Mouse (Mus musculus) forelimb bud, embryonic 11.5 days (tissue): ENCODE data around the gene Ralgps2.

Experiments
- DNase-seq: peaks from one replicate; pipeline ENCODE4 v3.0.0-alpha.2; 2012; ENCODE audit warnings: low read depth, low spot score

The Ralgps2 gene

DNA sequence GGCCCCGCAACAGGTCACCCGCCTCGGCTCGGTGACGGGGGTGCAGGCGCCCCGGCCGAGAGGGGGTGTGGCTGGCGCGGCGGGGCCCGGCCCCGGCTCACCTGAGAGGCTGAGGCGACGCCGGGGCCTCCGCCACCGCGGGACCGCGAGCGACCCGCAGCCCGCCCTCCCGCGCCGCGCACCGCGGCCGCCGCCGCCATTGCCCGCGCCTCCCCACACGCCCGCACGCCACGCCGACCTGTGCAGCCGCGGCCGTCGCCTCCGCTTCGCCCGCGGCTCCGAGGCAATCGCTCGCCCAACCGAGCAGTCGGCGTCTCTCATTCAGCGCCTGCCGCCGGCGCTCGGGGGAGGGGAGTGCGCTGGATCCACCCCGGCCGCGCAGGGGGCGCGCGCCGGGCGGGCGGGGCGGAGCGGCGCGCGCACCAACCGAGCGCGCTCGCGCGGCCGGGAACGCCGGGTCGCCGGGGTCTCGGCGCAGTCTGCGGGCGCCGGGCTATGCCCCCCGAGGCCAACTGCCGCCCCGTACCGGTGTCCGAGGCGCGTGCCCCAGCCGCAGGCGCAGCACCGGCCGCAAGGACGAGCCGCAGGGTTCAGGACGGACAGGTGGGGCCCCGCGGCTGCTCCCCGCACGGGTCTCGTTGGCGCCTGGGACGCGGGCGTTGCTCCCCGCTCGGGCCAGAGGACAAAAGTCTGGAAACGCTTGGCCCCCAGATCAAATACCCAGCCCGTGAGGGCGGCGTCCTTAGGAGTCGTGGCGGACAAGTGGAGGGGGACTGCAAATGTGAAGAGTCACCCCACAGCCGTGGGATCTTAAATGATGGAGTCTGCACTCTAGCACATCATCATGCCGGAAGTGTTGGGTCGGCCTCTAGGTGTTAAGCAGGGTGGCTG, at the start of gene Ralgps2:
Gene Ralgps2 (minus strand): TSS at position 376 of the 891 bp plus-strand sequence.
- peak; percentile 55 for DNase-seq

DNA sequence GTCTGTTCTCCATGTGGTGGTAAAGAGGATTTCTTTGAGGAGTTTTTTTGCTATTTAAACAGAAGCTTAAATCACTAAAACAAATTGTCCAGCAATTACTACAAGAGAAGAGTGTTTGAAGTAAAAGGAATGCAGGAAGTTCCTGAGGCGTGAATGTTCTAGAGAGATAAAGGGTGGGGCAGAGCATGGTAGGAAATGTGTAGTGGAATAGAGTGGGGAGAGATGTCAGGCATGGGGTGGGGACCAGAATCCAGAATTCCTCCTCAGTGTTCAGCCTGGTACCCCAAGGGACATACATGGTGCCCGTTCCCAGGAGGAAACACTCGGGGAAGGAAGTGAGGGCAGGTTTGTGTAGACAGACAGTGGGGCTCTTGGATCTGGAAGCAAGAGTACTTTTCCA, 48.1 kb upstream of the Ralgps2 start:
- no peak for DNase-seq

DNA sequence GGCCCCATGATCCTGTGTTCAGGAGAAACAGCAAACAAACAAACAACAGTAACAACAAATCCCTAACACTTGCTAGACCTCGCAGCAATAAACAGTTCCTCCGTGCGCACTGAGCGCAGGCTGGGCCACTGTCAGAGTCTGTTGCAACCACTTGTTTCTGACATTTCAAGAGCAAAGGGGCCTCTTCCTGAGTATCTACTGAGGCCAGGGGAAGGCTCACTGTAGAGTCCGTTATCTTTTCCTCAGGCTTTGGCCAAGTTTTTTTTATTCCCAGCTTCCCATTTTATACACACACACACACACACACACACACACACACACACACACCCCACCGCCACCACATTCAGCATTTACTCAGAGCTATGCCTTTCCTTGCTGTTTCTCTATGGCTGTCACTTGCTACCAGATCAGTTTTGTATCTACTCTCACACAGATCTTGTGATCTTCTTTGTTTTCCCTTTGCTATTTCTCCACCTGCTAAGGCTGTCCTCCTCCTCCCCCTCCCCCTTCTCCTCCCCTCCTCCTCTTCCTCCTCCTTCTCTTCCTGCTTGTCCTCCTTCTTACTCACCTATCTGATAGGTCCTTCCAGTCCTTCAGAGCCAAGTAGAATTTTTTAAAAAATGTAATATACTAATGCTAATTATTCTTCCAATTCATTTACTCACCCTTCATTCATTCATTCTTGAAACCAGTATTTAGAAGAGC, 47.4 kb upstream of the Ralgps2 start:
- no peak for DNase-seq

DNA sequence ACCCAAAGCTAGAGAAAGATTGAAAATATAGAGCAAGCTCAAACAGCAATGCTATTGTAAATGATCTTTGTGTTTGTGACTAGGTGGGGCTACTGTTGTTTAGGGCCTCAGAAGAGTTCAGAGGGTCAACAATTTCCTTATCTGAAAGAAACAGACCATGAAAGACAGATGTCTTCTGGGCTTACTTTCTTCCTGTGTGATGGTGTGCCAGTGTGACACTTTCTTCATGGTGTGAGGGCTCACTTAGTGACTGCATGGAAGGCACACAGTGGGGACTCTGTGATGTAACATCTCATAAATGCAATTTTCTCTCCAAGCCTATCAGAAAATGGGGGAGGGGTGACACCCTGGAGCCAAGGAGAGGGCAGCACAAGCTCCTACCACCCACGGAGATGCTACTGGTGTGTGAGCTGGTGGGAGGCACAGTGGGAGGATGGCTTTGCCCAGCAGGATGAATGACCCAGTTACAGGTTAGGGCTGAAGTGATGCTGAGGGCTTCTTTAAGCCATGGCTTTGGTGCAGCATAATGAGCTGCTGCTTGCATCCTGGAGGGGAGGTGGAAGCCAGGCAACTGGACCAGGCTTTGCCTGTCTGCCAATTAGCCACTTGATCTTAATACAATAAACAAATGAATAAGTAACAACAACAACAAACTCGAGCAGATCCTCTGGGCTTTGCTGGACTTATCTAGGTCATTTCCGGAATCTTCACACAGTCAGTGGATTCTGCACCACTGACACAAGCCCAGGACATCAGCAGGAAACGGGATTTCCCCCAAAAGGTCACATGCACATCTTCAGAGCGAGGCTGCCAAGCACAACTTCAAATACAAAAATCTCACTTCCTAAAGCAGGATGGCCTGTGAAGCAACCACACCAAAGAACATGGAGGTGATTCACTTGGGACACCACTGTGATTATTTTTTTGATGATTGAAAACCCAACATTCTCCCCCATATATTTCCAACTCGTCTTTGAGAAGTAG, 46.5 kb upstream of the Ralgps2 start:
- DNase-seq: no peak

DNA sequence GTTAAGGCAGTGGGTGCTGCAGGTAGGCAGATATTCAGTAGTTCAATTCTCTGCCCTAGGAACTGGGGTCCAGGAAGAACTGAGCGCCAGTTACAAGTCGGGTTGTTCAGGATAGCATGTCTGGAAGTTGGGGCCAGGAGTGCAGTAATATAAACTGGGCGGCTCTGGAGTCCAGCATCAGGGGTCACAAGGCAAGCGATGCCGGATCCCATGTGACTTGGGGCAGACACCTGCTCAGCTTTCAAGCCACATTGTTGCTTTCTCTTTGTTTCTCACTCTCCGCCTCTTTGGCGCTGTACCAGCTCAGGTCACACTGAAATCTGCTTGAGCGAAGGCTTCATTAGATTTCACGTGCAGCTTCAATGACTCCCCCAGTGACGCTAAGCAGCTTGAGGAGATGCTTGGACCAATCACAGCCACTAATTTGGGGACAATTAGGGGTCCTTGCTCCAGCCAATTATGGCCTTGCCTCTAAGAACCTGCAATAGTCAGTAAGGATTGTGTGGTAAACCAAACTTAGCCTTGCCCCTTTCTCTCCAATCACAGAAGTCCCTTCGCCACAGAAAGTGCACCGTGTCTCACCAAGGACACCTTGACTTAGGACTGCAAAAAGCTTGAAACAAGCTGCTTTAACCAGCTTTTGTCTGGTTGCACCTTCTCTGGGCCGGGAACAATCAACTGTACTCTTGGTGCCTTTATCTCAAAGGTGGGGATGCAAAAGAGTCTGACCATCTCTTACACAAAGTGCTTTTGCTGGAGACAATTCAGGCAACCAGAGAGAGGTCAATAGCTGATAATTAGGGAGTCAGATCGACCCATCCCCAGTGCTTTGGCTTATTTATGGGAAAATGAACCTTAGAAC, 43.8 kb upstream of the Ralgps2 start:
- DNase-seq: no peak

- no peak for DNase-seq
These were observed 42.5 kb upstream of the Ralgps2 start for GRCm38 (mm10) chr1:156981975-156982374.

GRCm38 (mm10) chr1:156979722-156980121, 40.3 kb upstream of the Ralgps2 start:
- DNase-seq: no peak

GRCm38 (mm10) chr1:156978656-156979055, 39.2 kb upstream of the Ralgps2 start:
- no peak for DNase-seq

GRCm38 (mm10) chr1:156973857-156974256, 34.4 kb upstream of the Ralgps2 start:
- no peak for DNase-seq

DNA sequence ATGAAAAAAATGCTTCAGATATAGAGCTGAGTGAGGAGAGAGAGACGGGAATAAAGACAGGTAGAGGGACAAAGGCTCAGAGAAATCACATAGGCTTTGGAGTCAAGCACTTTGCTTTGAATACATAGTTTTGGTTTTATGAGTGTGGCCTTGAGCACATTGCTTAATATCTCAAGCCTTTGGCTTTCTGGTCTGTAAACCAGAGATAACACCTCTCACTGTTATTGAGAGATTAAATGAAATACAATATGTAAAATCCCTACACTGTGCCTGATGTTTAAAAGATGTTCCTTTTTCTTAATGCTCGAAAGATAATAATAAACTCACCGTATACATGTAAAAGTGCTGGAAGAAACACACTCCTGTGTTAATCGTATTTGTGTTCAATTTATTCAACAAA, 33.0 kb upstream of the Ralgps2 start:
- DNase-seq: no peak

GRCm38 (mm10) chr1:156971206-156971811, 31.9 kb upstream of the Ralgps2 start:
- no peak for DNase-seq

DNA sequence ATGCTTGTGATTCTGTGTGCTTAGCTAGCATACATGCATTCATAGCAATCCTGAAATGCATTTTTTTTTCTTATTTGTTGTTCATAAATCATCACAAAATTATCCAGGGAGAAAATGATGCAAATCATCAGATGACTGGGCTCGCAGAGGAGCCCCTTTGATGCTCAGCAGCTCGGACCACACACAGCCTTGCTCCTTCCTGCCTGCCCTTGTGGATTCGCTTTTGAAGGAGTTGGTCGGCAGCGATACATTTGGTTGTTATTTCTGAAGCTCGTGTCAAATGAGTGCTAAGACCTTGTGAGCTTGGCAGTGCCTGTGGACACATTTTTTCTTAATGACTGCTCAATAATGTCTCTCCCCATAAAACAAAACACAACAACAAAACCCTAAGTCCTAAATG, 31.2 kb upstream of the Ralgps2 start:
- DNase-seq: peak; percentile 24

DNA sequence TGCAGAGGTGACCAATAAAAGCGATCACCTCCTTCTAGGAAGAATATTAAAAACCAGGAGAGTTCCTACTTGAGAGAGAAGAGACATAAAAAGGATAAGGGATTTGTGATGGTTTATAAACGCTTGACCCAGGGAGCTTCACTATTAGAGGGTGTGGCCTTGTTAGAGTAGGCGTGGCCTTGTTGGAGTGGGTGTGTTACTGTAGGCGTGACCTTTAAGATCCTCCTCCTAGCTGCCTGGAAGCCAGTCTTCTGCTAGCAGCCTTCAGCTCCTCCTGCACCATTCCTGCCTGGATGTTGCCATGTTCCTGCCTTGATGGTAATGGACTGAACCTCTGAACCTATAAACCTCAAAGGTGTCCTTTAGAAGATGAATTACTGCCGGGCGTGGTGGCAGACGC, 28.7 kb upstream of the Ralgps2 start:
- DNase-seq: no peak

- DNase-seq: peak; percentile 41
These were observed 25.1 kb upstream of the Ralgps2 start for GRCm38 (mm10) chr1:156964586-156964932.

GRCm38 (mm10) chr1:156963871-156964585, 24.6 kb upstream of the Ralgps2 start:
- DNase-seq: no peak

GRCm38 (mm10) chr1:156961481-156962265, 22.2 kb upstream of the Ralgps2 start:
- no peak for DNase-seq

- DNase-seq: no peak
These were observed 19.6 kb upstream of the Ralgps2 start for GRCm38 (mm10) chr1:156959004-156959403.

DNA sequence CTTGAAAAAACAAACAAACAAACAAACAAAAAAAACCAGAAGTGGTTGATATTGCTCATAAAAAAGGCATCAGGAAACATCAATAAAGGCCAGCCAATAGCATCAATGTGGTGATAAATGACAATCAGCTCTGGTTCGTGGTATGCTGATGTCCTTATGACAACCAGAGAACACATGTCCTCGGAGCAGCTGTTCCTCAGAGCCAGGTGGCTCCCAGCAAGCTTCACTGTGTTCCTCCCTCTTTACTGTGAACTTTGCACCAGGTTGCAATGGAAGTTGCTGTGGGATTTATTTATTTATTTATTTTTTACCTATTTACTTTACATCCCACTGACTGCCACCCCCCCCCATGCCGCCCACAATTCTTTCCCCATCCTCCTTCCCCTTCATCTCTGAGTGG, 17.9 kb upstream of the Ralgps2 start:
- no peak for DNase-seq
